Mouse (Mus musculus): Measurements from ENCODE around the gene Cavin3. TPM values are rescaled to one million over a fixed set of nuclear protein-coding genes. Genes with fewer than 3 reads are reported as not detected.
A peak's percentile ranks its signal among the peaks of the same experiment; 100 is the strongest.

The Cavin3 gene
- total and polyA plus RNA-seq, 3 experiments, result not detected

- DNase-seq (ENCODE audit: low spot score), result no peak
- no peaks in the 10 kb centered on the region for H3K9me3 ChIP-seq (replicated peaks)
- H3K4me1 ChIP-seq (ENCODE audit: insufficient read depth, low read depth, low read length), result no peaks in the 10 kb centered on the region
- no peak for ATAC-seq (ENCODE audit: extremely low read depth, insufficient number of reproducible peaks, low FRiP score, poor library complexity, severe bottlenecking)
- peaks cover 12% of the 10 kb centered on the region; the same call in 1 of the 2 replicates for H3K27me3 ChIP-seq (ENCODE audit: insufficient read depth, low read length)
- H3K36me3 ChIP-seq (replicated peaks), result no peaks in the 10 kb centered on the region
- no peak for TF ChIP-seq CTCF (IDR thresholded peaks at IDR 0.05; ENCODE audit: low read depth, low read length)
- TF ChIP-seq TAL1 (conservative IDR thresholded peaks at IDR 0.05; ENCODE audit: low read depth, low read length), result no peak
- no peak for TF ChIP-seq GATA2 (IDR thresholded peaks at IDR 0.05; ENCODE audit: borderline replicate concordance, low read depth, low read length)
- no peak for TF ChIP-seq POLR2AphosphoS5 (IDR thresholded peaks at IDR 0.05; ENCODE audit: insufficient replicate concordance, low read depth, low read length)
- no peak for TF ChIP-seq GATA1 (IDR thresholded peaks at IDR 0.05; ENCODE audit: borderline replicate concordance, low read length)
- no peak overlapping the region for H3K4me3 ChIP-seq (ENCODE audit: low read depth, low read length)
Measured at GRCm38 (mm10) chr7:105519336-105519735, 37.2 kb upstream of the Cavin3 start.

GRCm38 (mm10) chr7:105516669-105517360 is 34.7 kb upstream of the Cavin3 start:
- Histone ChIP-seq H3K4me3 (ENCODE audit: low read depth, low read length) (no peak overlapping the region), H3K27me3 (ENCODE audit: insufficient read depth, low read length) (peaks cover 9% of the 10 kb centered on the region; the same call in 1 of the 2 replicates), H3K4me1 (ENCODE audit: insufficient read depth, low read depth, low read length) (no peaks in the 10 kb centered on the region), H3K9me3 (replicated peaks) (no peaks in the 10 kb centered on the region), H3K36me3 (replicated peaks) (no peaks in the 10 kb centered on the region)
- ATAC-seq (ENCODE audit: extremely low read depth, insufficient number of reproducible peaks, low FRiP score, poor library complexity, severe bottlenecking) (no peak), DNase-seq (ENCODE audit: low spot score) (no peak)
- no peak for TF ChIP-seq GATA1 (IDR thresholded peaks at IDR 0.05; ENCODE audit: borderline replicate concordance, low read length)
- no peak for TF ChIP-seq CTCF (IDR thresholded peaks at IDR 0.05; ENCODE audit: low read depth, low read length)
- TF ChIP-seq GATA2 (IDR thresholded peaks at IDR 0.05; ENCODE audit: borderline replicate concordance, low read depth, low read length), result no peak
- TF ChIP-seq POLR2AphosphoS5 (IDR thresholded peaks at IDR 0.05; ENCODE audit: insufficient replicate concordance, low read depth, low read length), result no peak
- no peak for TF ChIP-seq TAL1 (conservative IDR thresholded peaks at IDR 0.05; ENCODE audit: low read depth, low read length)

GRCm38 (mm10) chr7:105515178-105515577 is 33.1 kb upstream of the Cavin3 start:
- H3K36me3 ChIP-seq (replicated peaks), result no peaks in the 10 kb centered on the region
- TF ChIP-seq CTCF (IDR thresholded peaks at IDR 0.05; ENCODE audit: low read depth, low read length), result peak; percentile 77
- TF ChIP-seq GATA1 (IDR thresholded peaks at IDR 0.05; ENCODE audit: borderline replicate concordance, low read length), result no peak
- TF ChIP-seq TAL1 (conservative IDR thresholded peaks at IDR 0.05; ENCODE audit: low read depth, low read length), result no peak
- no peak for TF ChIP-seq POLR2AphosphoS5 (IDR thresholded peaks at IDR 0.05; ENCODE audit: insufficient replicate concordance, low read depth, low read length)
- no peak for TF ChIP-seq GATA2 (IDR thresholded peaks at IDR 0.05; ENCODE audit: borderline replicate concordance, low read depth, low read length)
- ATAC-seq (ENCODE audit: extremely low read depth, insufficient number of reproducible peaks, low FRiP score, poor library complexity, severe bottlenecking), result peak; percentile 40; the same call in 1 of the 2 replicates

GRCm38 (mm10) chr7:105514561-105514960 is 32.5 kb upstream of the Cavin3 start:
- DNase-seq (ENCODE audit: low spot score), result no peak
- H3K9me3 ChIP-seq (replicated peaks), result no peaks in the 10 kb centered on the region
- no peaks in the 10 kb centered on the region for H3K36me3 ChIP-seq (replicated peaks)
- TF ChIP-seq GATA2 (IDR thresholded peaks at IDR 0.05; ENCODE audit: borderline replicate concordance, low read depth, low read length) (no peak), GATA1 (IDR thresholded peaks at IDR 0.05; ENCODE audit: borderline replicate concordance, low read length) (no peak), TAL1 (conservative IDR thresholded peaks at IDR 0.05; ENCODE audit: low read depth, low read length) (no peak), POLR2AphosphoS5 (IDR thresholded peaks at IDR 0.05; ENCODE audit: insufficient replicate concordance, low read depth, low read length) (no peak), CTCF (IDR thresholded peaks at IDR 0.05; ENCODE audit: low read depth, low read length) (no peak)
- no peak overlapping the region for H3K4me3 ChIP-seq (ENCODE audit: low read depth, low read length)
- no peak for ATAC-seq (ENCODE audit: extremely low read depth, insufficient number of reproducible peaks, low FRiP score, poor library complexity, severe bottlenecking)
- H3K27me3 ChIP-seq (ENCODE audit: insufficient read depth, low read length), result peaks cover 3% of the 10 kb centered on the region; the same call in 1 of the 2 replicates
- H3K4me1 ChIP-seq (ENCODE audit: insufficient read depth, low read depth, low read length), result no peaks in the 10 kb centered on the region

More at GRCm38 (mm10) chr7:105515178-105515577, 33.1 kb upstream of the Cavin3 start:
- no peaks in the 10 kb centered on the region for H3K9me3 ChIP-seq (replicated peaks)
- H3K27me3 ChIP-seq (ENCODE audit: insufficient read depth, low read length), result peaks cover 3% of the 10 kb centered on the region; the same call in 1 of the 2 replicates
- peak; percentile 38 for DNase-seq (ENCODE audit: low spot score)
- H3K4me1 ChIP-seq (ENCODE audit: insufficient read depth, low read depth, low read length), result no peaks in the 10 kb centered on the region
- no peak overlapping the region for H3K4me3 ChIP-seq (ENCODE audit: low read depth, low read length)

GRCm38 (mm10) chr7:105513845-105514291 is 31.8 kb upstream of the Cavin3 start:
- ATAC-seq (ENCODE audit: extremely low read depth, insufficient number of reproducible peaks, low FRiP score, poor library complexity, severe bottlenecking), result no peak
- no peaks in the 10 kb centered on the region for H3K27me3 ChIP-seq (ENCODE audit: insufficient read depth, low read length)
- no peaks in the 10 kb centered on the region for H3K9me3 ChIP-seq (replicated peaks)
- TF ChIP-seq GATA1 (IDR thresholded peaks at IDR 0.05; ENCODE audit: borderline replicate concordance, low read length) (no peak), CTCF (IDR thresholded peaks at IDR 0.05; ENCODE audit: low read depth, low read length) (no peak), POLR2AphosphoS5 (IDR thresholded peaks at IDR 0.05; ENCODE audit: insufficient replicate concordance, low read depth, low read length) (no peak), GATA2 (IDR thresholded peaks at IDR 0.05; ENCODE audit: borderline replicate concordance, low read depth, low read length) (no peak), TAL1 (conservative IDR thresholded peaks at IDR 0.05; ENCODE audit: low read depth, low read length) (no peak)
- H3K36me3 ChIP-seq (replicated peaks), result no peaks in the 10 kb centered on the region
- H3K4me3 ChIP-seq (ENCODE audit: low read depth, low read length), result no peak overlapping the region
- no peaks in the 10 kb centered on the region for H3K4me1 ChIP-seq (ENCODE audit: insufficient read depth, low read depth, low read length)
- DNase-seq (ENCODE audit: low spot score), result no peak

GRCm38 (mm10) chr7:105510143-105510542 is 28.0 kb upstream of the Cavin3 start:
- H3K9me3 ChIP-seq (replicated peaks), result no peaks in the 10 kb centered on the region

More at GRCm38 (mm10) chr7:105510143-105510542, 28.0 kb upstream of the Cavin3 start:
- Histone ChIP-seq H3K36me3 (replicated peaks) (no peaks in the 10 kb centered on the region), H3K4me3 (ENCODE audit: low read depth, low read length) (no peak overlapping the region), H3K4me1 (ENCODE audit: insufficient read depth, low read depth, low read length) (no peaks in the 10 kb centered on the region), H3K27me3 (ENCODE audit: insufficient read depth, low read length) (no peaks in the 10 kb centered on the region)
- DNase-seq (ENCODE audit: low spot score), result no peak
- ATAC-seq (ENCODE audit: extremely low read depth, insufficient number of reproducible peaks, low FRiP score, poor library complexity, severe bottlenecking), result no peak
- TF ChIP-seq GATA2 (IDR thresholded peaks at IDR 0.05; ENCODE audit: borderline replicate concordance, low read depth, low read length), result no peak
- TF ChIP-seq CTCF (IDR thresholded peaks at IDR 0.05; ENCODE audit: low read depth, low read length), result no peak
- no peak for TF ChIP-seq TAL1 (conservative IDR thresholded peaks at IDR 0.05; ENCODE audit: low read depth, low read length)
- no peak for TF ChIP-seq POLR2AphosphoS5 (IDR thresholded peaks at IDR 0.05; ENCODE audit: insufficient replicate concordance, low read depth, low read length)
- TF ChIP-seq GATA1 (IDR thresholded peaks at IDR 0.05; ENCODE audit: borderline replicate concordance, low read length), result no peak

Data from G1E (cell line).